16 mouse cellular contexts compared by ENCODE assay signal in the genomic region with DNA sequence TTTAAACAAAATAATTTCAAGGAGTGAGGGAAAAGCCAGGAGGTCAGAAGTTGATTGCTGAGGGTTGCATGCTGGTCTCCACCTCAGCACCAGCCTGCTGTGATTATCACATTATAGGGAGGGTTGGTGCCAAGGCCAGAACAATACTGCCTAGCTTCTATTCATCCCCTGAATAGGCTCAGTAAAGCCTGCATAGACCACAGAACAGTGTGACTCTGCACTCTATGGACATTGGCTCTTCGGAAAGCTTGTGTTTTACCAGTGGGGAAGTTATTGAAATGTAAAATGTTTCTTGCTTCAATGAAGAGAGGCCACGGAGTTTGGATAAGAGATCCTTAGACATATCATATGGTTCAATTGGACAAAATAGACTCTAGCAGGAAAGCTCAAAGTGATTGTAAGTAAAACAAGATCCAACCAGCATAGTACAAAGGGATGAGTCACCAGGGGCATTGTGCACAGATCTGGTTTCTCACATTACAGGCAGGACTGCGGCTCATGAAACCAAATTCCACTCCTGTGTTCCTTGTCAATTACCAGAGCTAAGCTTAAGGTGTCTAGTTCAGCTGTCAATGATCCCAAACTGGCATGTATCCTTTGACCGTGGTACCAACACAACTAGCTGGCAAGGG.
A peak's percentile ranks its signal among the peaks of the same experiment; 100 is the strongest.
DNase-seq lines count a peak whose midpoint lies in the region; TF ChIP-seq lines count a peak whose summit lies in the region.
"Had no signal": no experiment of that assay in that cellular context is flagged by ENCODE, and none has a peak within 500 bp of the region (broad histone marks: within the 10 kb centered on the region; RNA-seq: fewer than 3 reads in every experiment).

No protein-coding gene starts in this region.

- peak overlapping the region; percentile 67 for H3K4me2 ChIP-seq in myocyte (ENCODE audit: low read depth)
- H3K4me2 ChIP-seq: heart, embryonic 15.5 days; lung, embryonic 14.5 days had no signal

- no peak for TF ChIP-seq CTCF in layer of hippocampus, adult 2 months (conservative IDR thresholded peaks at IDR 0.05)

- H3K36me3 ChIP-seq in hindbrain, embryonic 10.5 days: no peaks in the 10 kb centered on the region
- H3K36me3 ChIP-seq in myocyte (ENCODE audit: control insufficient read depth, insufficient read depth): no peaks in the 10 kb centered on the region
- H3K36me3 ChIP-seq: heart, embryonic 15.5 days had no signal

- peaks cover 16% of the 10 kb centered on the region; the same call in 1 of the 2 replicates for H3K4me1 ChIP-seq in hindbrain, embryonic 10.5 days (replicated peaks)
- H3K4me1 ChIP-seq: heart, embryonic 15.5 days had no signal

- peak; percentile 4 for DNase-seq in layer of hippocampus, adult 9-11 months
- DNase-seq in layer of hippocampus, adult 2 months (ENCODE audit: low spot score in 2 of 2): no peak
- peak; percentile 26 for DNase-seq in embryo, embryonic 11 days
- DNase-seq in hindbrain, embryonic 10.5 days (ENCODE audit: low spot score): peak; percentile 39
- DNase-seq in cerebellum, adult 11-12 months: no peak
- no peak for DNase-seq in frontal cortex, postnatal 25 days (ENCODE audit: low spot score in 2 of 2)
- DNase-seq in layer of hippocampus, postnatal 36 days: no peak
- DNase-seq: adrenal gland, adult 8-10 months; gastrocnemius, postnatal 25 days; kidney, postnatal 10 days; liver; lung, embryonic 14.5 days; right cerebral cortex, adult 18-20 months; thymus, adult 2 months had no signal

- H3K27me3 ChIP-seq in hindbrain, embryonic 10.5 days (ENCODE audit: insufficient read depth, poor library complexity, severe bottlenecking): peaks cover 61% of the 10 kb centered on the region
- no peaks in the 10 kb centered on the region for H3K27me3 ChIP-seq in myocyte (ENCODE audit: control insufficient read depth, insufficient read depth, insufficient read length)
- H3K27me3 ChIP-seq: heart, embryonic 15.5 days had no signal

- H3K9me3 ChIP-seq in hindbrain, embryonic 10.5 days: no peaks in the 10 kb centered on the region
- H3K9me3 ChIP-seq: heart, embryonic 15.5 days had no signal

- no peak overlapping the region for H3K4me3 ChIP-seq in layer of hippocampus, adult 2 months
- H3K4me3 ChIP-seq in hindbrain, embryonic 10.5 days: no peak overlapping the region
- no peak overlapping the region for H3K4me3 ChIP-seq in myocyte
- H3K4me3 ChIP-seq: heart, embryonic 15.5 days had no signal

- no peak overlapping the region for H3ac ChIP-seq in myocyte (ENCODE audit: control insufficient read depth, insufficient read length)

- no peaks in the 10 kb centered on the region for H3K79me2 ChIP-seq in myocyte (ENCODE audit: control insufficient read depth, insufficient read depth)

- 23% methylated on average over 4 of the region's 4 CpGs for WGBS in hindbrain, embryonic 10.5 days

- H3K27ac ChIP-seq in layer of hippocampus, adult 2 months: no peak overlapping the region
- no peak overlapping the region for H3K27ac ChIP-seq in hindbrain, embryonic 10.5 days
- H3K27ac ChIP-seq: heart, embryonic 15.5 days had no signal

- no peak for TF ChIP-seq POLR2A in myocyte (IDR thresholded peaks at IDR 0.05; ENCODE audit: insufficient read length, low read depth)

TF ChIP-seq in myocyte, 11 proteins besides CTCF, POLR2A, EP300 and RAD21:
- TF ChIP-seq POLR2AphosphoS2 (IDR thresholded peaks at IDR 0.05; ENCODE audit: insufficient read length, low read depth) (no peak), MYOG (IDR thresholded peaks at IDR 0.05; ENCODE audit: control insufficient read depth in 1 of 3, insufficient read depth in 1 of 3, insufficient read length in 2 of 3, low read depth in 2 of 3) (peak in 1 of 3 experiments; percentile 14), SRF (IDR thresholded peaks at IDR 0.05; ENCODE audit: control insufficient read depth, insufficient read length, low read depth) (no peak), REST (IDR thresholded peaks at IDR 0.05; ENCODE audit: insufficient read depth, insufficient read length) (no peak), E2F4 (IDR thresholded peaks at IDR 0.05; ENCODE audit: insufficient read depth) (no peak), MYOD1 (IDR thresholded peaks at IDR 0.05; ENCODE audit: control insufficient read depth in 1 of 3, insufficient read length in 2 of 3, low read depth in 2 of 3) (peak in 2 of 3 experiments; percentile 26 to 63), USF1 (IDR thresholded peaks at IDR 0.05; ENCODE audit: low read depth) (no peak), TCF3 (IDR thresholded peaks at IDR 0.05; ENCODE audit: insufficient read length, low read depth) (no peak), MAX (IDR thresholded peaks at IDR 0.05; ENCODE audit: low read depth) (no peak), CEBPB (IDR thresholded peaks at IDR 0.05; ENCODE audit: insufficient read depth, poor library complexity, severe bottlenecking) (peak; percentile 81; the same call in 1 of the 2 replicates), TCF12 (IDR thresholded peaks at IDR 0.05; ENCODE audit: insufficient read depth, poor library complexity, severe bottlenecking) (peak; percentile 6)

Comparison
In these comparisons a context has a peak if more than half of its experiments do, and no peak if none do; other contexts are left out.
1. DNase-seq: peak in layer of hippocampus, adult 9-11 months (single experiment), embryo, embryonic 11 days (single experiment) and hindbrain, embryonic 10.5 days (single experiment); none in layer of hippocampus, adult 2 months (0 of 2), cerebellum, adult 11-12 months (single experiment), frontal cortex, postnatal 25 days (0 of 2) and layer of hippocampus, postnatal 36 days (0 of 2).